Mouse (Mus musculus) Muller cell, postnatal 12 days (primary cell): Measurements from ENCODE around the gene Samd1.
"Not testable (repeated sequence)": the region's sequence is repeated elsewhere in the genome, so short reads cannot be mapped to it uniquely, and the experiment has no call there.

ENCODE experiments used
- DNase-seq: peaks from one replicate; pipeline ENCODE4 v3.0.0-alpha.2; 2015; ENCODE audit errors: inconsistent ontology term

Samd1 gene

DNA sequence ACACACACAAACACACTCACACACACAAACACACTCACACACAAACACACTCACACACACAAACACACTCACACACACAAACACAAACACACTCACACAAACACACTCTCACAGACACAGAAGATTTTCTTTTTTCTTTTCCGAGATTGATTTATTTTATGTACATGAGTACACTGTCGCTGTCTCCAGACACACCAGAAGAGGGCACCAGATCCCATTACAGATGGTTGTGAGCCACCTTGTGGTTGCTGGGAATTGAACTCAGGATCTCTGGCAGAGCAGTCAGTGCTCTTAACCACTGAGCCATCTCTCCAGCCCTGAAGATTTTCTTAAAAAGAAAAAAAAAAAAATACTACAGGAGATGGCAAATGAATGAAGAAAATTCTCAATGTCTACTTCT is 14.2 kb upstream of the Samd1 start:
- not testable (repeated sequence) for DNase-seq

DNA sequence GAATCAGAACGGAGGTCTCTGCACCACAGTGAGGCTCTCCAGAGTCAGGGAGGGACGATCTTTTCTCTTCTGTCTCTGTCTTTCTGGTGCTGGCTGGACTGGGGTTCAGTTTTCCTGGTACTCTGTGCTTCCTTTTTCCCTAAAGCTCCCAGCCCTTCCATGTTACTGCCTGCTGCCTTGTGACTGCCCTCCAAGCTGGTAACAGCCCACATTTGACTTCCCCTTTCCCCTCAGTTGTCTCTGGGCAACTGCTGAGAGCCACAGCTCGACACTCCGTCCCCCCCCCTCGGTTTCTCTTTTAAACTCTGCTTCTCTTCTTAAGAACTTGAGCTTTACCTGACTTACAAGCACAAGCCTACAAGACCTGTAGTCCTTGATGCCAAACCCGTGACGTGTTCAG is 8.2 kb upstream of the Samd1 start:
- no peak for DNase-seq

DNA sequence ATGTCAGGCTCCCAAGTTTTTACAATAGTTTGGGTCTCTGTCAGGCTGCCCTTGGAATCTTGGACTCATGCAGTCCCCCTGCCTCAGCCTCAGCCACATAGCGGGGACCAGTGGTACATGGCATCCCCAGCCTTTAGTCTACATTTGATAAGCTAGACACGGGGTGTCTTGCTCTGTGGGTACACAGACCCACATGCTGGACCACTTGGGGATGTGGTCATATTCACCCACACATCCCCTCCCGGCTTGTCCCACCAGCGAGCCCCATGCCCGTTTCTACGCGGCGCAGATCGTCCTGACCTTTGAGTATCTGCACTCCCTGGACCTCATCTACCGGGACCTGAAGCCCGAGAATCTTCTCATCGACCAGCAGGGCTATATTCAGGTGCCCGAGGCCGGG is 7.3 kb upstream of the Samd1 start:
- no peak for DNase-seq

DNA sequence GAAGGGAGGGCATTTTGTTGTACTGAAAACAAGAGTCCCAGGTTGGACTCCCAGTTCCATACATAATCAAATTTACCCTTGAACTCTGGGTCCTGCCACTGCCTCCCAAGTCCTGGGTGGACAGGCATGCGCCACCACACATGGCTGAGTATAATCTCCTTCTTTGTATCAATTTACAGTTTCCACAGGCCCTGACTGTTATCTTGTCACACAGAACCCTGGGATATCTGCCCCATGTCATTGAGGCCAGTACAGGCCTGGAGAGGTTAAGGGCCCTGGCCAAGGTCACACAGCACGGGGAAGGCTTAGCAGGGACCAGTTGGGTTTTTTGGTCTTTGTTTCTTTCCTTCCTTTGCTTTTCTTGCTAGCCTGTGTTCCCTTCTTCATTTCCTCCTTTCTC is 5.0 kb upstream of the Samd1 start:
- DNase-seq, result no peak

DNA sequence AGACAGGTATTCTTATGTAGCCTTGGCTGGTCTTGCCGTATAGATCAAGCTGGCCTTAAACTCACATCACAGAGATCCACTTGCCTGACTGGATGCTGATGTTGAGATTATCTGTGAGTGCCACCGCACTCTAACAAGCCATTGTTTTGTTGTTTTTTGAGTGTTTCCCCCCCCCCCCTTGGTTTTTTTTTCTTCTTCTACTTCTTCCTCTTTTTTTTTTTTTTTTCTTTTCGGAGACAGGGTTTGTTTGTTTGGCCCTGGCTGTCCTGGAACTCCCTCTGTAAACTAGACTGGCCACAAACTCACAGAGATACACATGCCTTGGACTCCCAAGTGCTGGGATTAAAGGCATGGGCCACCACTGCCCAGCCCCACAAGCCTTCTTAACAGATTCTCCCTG is 3.4 kb upstream of the Samd1 start:
- DNase-seq, result no peak

DNA sequence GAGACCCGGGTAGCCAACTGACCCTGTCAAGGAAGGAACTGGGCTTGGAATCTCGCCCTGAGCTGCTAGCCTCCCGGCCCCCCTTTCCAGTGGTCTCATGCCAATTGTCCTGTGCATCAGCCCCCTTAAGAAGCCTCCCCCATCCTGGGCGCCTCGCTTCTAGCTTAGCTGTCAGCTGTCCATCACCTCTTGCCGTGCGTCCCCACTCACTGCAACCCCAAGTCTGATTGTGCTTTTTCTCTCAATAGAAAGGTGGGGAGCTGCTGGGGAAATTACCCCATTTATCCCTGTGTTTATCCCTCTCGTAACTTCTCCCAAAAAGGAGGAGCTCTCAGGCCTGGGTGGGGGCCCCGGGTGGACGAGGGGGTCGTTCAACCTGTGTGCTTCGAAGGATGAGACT is 1.5 kb upstream of the Samd1 start:
- DNase-seq, result no peak

DNA sequence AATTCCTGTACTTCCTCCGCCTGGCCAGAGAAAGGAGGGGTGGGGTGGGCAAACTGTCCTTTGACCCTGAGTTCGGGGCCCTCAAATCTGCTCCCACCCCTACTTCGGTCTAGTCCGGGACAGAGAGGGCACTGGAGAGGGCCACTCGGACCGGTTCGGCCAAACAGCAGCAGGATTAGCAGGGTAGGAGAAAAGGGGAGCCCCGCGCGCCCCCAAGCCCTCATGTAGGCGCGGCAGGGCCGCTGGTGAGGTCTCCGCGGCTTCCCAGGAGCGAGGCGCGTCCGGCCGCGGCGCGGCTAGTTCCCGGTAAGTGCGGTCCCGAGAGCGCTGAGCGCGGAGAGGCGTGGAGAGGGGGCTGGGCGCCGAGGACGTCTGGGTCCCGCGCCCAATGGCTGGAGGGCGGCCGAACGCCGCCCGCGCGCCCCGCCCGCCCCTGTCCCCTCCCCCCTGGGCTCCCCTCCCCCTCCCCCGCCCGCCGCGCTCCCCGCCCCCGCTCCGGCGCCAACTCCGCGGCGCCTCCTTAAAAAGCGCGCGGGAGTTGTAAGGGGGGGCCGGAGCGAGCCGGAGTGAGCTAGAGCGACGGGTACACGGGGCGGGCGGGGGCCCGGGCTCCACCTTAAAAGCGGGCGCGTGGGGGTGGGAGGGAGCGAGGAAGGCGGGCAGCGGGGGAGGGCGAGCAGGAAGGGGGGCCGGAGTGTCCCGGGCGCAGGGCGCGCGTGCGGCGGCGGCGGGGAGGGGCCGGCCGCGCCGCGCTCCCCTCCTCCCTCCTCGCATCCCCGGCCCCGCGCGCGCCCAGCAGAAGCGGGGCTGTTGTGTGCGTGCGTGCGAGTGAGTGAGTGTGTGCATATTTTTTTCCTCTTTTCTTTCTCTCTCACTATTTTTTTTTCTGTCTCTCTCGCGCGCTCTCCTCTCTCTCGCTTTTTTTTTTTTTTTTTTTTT is 636 bp upstream of the Samd1 start:
- DNase-seq, result peak; percentile 95

DNA sequence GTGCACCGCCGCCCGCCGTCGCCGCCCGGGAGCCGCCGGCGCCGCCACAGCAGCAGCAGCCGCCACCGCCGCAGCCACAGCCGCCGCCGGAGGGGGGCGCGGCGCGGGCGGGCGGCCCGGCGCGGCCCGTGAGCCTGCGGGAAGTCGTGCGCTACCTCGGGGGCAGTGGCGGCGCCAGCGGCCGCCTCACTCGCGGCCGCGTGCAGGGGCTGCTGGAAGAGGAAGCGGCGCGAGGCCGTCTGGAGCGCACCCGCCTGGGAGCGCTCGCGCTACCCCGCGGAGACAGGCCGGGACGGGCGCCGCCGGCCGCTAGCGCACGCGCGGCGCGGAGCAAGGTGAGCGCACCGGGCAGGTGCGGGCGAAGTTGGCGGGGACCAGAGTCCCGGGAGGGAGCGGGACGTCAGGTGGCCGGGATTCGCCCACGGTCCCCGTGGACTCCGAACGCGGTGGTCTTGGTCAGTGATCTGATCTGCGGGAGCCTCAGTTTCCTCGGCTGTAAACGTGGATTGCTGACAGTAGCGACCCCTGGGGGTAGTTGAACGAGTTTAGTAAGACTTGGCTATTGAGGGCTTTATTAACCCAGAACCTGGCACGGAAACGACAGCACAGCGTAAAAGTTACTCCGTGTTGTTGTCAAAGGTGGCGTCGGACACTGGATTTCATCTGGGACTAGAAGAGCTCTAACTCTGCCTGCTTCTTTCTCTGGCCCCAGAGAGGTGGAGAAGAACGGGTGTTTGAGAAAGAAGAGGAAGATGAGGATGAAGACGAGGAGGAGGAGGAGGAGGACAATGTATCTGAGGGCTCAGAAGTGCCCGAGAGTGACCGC is 972 bp downstream of the Samd1 start:
- DNase-seq, result peak; percentile 51

DNA sequence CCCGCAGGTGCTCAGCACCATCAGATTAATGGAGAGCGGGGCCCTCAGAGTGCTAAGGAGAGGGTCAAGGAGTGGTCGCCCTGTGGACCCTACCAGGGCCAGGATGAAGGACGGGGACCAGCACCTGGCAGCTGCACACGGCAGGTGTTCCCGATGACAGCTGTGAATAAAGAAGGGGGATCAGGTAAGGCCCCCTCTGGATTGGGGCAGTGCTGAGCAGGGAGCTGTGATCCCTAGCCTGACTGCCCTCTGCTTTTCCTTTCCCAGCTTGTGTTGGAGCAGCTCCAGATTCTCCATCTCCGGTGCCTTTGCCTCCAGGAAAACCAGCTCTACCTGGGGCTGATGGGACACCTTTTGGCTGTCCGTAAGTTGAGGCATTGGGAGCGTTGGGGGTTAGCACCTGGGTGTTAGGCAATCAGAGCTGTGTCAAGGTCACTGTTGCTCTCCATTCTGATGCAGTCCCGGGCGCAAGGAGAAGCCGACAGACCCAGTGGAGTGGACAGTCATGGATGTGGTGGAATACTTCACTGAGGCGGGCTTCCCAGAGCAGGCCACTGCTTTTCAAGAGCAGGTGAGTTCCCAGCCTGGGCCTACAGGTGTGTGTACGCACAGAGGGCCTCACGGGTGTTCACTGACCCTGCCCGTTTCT is 1.7 kb downstream of the Samd1 start:
- no peak for DNase-seq

DNA sequence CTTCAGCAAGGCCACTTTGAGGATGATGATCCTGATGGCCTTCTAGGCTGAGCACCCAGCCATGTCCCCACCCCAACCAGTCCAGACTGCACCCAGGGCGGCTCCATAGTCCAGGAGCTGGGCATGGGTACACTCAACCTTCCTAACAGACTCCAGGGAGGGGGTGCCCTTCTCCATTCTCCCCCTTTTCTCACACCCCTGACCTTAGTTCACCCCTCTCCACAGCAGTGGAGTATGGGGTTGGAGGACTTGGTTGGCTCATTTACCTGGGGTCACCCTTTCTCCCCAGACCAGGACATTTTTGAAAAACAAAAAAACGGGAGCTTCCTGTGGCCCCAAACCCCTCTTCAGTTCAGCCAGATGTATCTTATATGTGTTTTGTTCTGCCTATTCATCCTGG is 2.4 kb downstream of the Samd1 start:
- no peak for DNase-seq

DNA sequence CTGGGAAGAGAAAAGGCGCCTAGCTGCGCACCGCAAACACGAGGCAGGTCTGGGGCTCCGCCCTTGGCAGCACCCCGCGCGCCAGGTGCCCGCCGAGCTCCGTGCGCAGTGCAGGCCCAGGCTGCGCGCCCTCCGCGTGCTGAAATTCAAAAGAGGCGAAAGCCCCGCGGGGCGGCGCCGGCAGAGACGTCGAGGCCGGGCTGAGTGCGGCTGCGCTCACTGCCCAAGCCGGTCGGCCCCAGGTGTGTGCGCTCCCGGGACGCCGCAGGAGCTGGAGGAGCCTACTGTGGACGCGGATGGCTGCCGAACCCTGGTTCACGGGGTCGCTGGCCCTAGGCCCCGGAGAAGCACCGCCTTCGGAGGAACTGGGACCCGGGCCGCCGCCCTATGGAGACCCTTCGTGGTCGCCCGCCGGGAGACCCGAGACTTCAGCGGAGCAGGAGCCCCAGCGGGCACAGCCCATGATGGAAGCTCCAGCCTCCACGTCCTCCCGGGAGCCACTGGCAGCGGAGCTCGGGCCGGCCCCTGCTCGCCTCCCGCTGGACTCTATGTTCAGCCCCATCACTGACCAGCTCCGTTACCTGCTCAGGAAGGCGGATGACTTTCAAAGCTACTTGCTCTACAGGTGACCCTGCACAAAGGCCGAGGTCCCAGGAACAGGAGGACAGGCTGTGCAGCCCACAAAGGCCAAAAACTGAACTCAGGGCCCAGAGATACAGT is 4.0 kb downstream of the Samd1 start, which contains the start of gene 1700067K01Rik:
Gene 1700067K01Rik (plus strand): TSS at position 222 of the 720 bp plus-strand sequence.
- DNase-seq, result no peak

DNA sequence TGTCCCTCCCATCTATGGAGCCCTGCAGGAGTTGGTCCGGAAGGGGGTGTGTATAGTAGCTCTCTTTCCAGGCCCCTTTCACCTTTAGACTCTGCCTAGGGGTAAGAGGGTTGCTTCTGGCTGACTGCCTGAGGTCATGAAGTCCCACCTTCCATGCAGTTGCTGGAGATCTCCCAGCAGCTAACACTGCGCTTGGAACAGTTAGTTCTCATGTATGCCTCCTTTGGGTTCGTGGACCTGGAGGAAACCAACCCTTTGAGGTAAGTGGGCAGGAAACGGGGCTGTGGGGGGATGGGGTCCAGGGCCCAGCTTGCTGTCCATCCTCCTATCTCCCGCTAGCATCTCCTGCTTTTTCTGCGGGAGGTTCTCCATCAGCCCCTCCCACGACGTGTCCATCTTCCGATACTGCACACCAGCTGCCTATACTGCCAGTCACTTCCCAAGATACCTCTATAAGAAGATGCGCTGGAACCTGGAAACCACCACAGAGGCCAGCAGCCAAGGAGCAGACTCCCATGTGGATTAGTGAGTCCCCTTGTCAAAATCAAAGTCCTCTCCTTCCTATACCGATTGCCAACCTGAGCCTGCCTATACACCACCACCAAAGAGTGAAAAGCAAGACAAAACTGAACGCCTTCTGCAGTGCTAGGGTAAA is 5.6 kb downstream of the Samd1 start:
- no peak for DNase-seq

DNA sequence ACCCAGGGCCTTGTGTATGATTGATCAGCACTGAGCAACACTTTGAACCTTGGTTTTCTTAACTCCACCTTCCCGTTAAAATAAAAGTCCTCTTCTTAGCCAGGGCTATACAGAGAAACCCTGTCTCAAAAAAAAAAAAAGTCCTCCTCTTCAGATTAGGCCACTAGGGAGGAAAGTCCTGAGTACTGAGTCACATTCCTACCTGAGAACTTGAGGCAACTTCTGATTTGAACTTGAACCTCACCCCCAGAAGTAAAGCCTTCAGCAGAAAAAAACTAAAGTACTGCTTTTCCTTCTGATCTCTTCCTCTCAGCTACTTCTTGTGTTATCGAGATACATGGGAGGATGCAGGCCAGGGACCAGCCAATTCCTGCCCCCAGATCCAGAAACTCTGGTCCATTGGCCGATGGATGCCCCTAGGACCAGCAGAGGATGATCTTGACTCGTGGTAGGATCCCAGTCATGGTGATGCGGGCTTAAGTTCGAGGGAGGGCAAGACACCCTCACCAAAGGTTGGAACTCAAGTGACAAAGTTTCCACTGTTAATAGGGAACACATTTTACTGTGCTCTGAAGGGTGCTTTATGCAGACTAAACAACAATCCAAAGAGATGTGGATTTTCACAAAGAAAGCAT is 6.3 kb downstream of the Samd1 start:
- DNase-seq, result no peak

DNA sequence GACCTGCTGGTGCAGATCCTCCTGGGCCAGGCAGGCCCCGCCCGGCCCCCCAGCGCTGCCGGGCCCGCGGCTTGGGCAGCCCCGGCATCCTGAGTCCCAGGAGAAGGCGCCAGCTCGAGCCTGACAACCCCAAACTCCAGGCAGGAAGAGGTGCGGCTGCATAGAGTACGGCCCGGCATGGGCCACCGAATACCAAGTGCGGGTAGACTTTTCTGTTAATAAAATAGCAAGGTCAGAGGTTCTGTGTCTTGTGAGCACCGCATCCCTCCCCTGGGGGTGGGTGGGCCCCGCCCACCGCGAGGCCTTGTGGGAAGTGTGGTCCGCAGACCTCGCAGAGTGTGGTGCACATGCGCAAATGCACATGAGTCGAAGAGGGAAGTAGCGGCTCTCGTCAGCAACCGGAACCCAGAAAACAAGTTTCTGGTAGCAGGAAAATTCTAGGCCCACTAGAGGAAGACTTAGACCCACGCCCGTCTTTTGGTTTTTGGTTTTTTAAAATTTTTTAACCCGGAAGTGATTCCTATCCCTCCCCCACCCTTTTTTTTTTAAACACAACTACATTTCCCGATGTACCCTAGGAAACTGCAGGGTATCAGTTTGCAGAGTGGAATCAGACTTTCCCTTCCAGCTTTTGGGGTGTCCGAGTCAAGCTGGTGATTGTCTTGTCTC is 7.2 kb downstream of the Samd1 start:
- DNase-seq, result peak; percentile 95

DNA sequence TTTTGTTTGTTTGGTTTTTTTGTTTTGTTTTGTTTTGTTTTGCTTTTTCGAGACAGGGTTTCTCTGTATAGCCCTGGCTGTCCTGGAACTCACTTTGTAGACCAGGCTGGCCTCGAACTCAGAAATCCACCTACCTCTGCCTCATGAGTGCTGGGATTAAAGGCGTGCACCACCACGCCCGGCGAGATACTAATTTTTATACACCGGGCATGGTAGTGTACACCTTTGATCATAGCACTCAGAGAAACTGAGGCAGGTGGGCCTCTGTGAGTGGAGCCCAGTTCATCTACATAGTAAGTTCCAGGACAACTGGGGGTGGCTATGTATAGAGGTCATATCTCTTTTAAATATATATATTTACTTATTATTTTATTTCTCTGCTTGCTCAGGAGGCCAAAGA is 8.0 kb downstream of the Samd1 start:
- not testable (repeated sequence) for DNase-seq

DNA sequence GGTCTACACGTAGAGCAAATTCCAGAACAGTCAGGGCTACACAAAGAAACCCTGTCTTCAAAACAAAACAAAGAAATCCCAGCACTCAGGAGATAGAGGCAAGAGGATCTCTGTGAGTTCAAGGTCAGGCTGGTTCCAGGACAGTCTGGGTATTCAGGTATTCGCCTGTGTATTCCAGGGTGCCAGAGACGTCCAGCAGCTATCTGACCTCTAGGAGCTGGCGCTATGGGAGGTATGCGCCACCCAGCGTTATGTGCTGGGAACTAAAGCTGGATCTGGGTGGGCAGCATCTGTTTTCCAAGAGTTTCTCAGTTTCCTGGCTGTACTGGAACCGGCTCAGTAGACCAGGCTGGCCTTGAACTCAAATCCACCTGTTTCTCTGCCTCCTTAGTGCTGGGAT is 10.9 kb downstream of the Samd1 start:
- no peak for DNase-seq

DNA sequence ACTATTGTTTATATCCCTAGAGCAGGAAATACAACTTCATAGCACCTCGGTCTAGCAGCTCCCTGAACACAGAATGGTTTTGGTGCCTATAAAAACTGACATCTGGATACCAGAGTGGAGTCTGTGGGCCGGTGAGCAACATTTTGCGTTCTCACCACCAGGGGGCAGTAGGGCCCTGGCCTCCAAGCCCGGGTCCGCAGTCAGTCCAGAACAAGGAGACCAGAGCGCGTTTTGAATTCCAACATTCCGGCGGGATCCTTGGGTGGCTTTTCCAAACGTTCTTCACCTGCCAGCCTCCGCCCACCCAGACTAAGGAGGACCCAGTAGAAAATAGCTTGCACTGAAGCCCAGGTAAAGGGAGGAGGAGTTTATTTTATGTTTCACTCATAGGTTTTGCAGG is 12.4 kb downstream of the Samd1 start:
- peak; percentile 82 for DNase-seq

DNA sequence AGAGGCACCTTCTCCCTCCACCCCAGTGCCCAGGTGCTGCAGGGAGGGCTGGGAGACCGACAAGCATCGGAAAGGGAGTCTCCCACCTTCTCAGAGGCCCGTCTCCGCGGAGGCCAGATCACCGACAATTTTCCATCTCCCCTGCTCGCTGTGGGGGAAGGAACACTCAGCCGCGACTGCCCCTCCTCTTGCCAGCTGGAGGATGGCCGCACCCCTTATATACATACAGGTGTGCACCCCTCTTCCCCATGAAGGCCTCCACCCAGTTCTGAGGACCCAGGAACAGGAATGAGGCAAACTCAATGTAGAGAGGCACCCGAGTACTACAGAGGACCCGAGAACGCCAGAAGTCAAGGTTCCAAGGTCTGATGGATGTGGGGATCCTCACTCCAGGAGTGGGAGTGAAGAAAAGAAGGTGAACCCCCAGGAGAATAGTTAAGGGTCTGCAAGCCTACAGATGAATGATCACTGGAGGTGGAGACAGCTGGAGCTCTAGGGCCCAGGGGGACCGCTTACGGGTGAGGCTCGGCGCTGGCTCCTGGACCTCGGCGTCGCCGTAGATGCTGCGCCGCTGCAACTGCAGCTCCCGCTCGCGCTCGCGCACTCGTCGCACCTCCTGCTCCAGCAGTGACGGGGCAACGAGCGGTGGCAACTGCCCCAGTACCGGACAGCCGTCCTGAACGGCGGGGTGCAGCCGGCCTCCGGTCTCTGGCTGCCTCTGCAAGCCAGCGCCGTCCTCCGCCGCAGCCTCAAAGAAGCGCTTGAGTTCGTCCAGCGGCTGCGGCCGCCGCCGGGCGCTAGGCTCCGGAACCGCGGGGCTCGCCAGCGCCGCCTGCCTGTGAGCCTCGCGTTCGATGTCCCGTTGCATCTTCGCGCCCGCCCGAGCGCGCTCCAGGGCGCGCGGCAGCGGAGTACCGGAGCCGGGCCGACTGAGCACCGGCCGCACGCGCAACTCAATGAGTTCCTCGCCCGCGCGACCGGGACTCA is 13.4 kb downstream of the Samd1 start:
- peak; percentile 77 for DNase-seq
